Mouse (Mus musculus) embryonic facial prominence, embryonic 13.5 days (tissue): ENCODE data around the gene Sh3pxd2b. TPM values are rescaled to one million over a fixed set of nuclear protein-coding genes. Genes with fewer than 3 reads are reported as not detected.

ENCODE experiments used
- ATAC-seq: fragments of 200-750 bp; cut with Nextera tagmentation; 2 replicates; pipeline ENCODE4 v1.8.0; 2017; ENCODE audit warnings: low read depth; ENCODE audit not compliant: insufficient number of reproducible peaks, insufficient read depth, low FRiP score, low TSS enrichment
- H3K27ac ChIP-seq: fragments of 300-500 bp; sonication (generic); 2 replicates; pipeline ENCODE4 v1.5.1; 2015; ENCODE audit warnings: moderate library complexity, mild to moderate bottlenecking, inconsistent platforms
- H3K27me3 ChIP-seq: fragments of 300-500 bp; sonication (generic); 2 replicates; pipeline ENCODE4 v1.6.1; 2015; ENCODE audit warnings: mild to moderate bottlenecking, inconsistent platforms
- H3K36me3 ChIP-seq: fragments of 300-500 bp; sonication (generic); 2 replicates; pipeline ENCODE4 v1.6.1; 2015; ENCODE audit warnings: mild to moderate bottlenecking, inconsistent platforms
- H3K4me1 ChIP-seq: fragments of 300-500 bp; sonication (generic); 2 replicates; pipeline ENCODE4 v1.6.1; 2015; ENCODE audit warnings: inconsistent platforms
- H3K4me2 ChIP-seq: fragments of 300-500 bp; sonication (generic); 2 replicates; pipeline ENCODE4 v1.6.1; 2015; ENCODE audit warnings: moderate library complexity, mild to moderate bottlenecking, inconsistent platforms
- H3K4me3 ChIP-seq: fragments of 300-500 bp; sonication (generic); 2 replicates; pipeline ENCODE4 v1.5.1; 2015; ENCODE audit warnings: mild to moderate bottlenecking, inconsistent platforms
- H3K9ac ChIP-seq: fragments of 300-500 bp; sonication (generic); 2 replicates; pipeline ENCODE4 v1.6.1; 2015; ENCODE audit warnings: mild to moderate bottlenecking, inconsistent platforms
- H3K9me3 ChIP-seq: fragments of 300-500 bp; sonication (generic); 2 replicates; pipeline ENCODE4 v1.6.1; 2016; ENCODE audit warnings: inconsistent platforms
- WGBS: fragments of 180-500 bp; shearing (Covaris S2); methylation state at CpG from one replicate; pipeline ENCODE4 v1.1.7; 2015; ENCODE audit warnings: mixed read lengths; 5-methylcytosine and 5-hydroxymethylcytosine counted together
- polyA plus RNA-seq: library from polyadenylated mRNA; unstranded; fragments of >200 nt; fragmentation: Nextera tagmentation; extraction: Ambion mirVana; gene quantifications from 2 replicates; pipeline ENCODE4 v1.2.1, GENCODE M21; 2015

Sh3pxd2b gene
- polyA plus RNA-seq, 1 experiment from 2014 or later, result 29.4 TPM

- WGBS, result 85% methylated on average over 1 of the region's 1 CpGs
- no peaks in the 10 kb centered on the region for H3K27me3 ChIP-seq
Observed at GRCm38 (mm10) chr11:32445135-32445534, 97.5 kb downstream of the Sh3pxd2b start.

GRCm38 (mm10) chr11:32445637-32446226, 98.1 kb downstream of the Sh3pxd2b start:
- no peak overlapping the region for H3K27ac ChIP-seq
- 71% methylated on average over 6 of the region's 6 CpGs for WGBS
- H3K36me3 ChIP-seq, result no peaks in the 10 kb centered on the region
- ATAC-seq, result no peak
- no peak overlapping the region for H3K4me2 ChIP-seq
- H3K9me3 ChIP-seq, result no peaks in the 10 kb centered on the region
- no peak overlapping the region for H3K4me3 ChIP-seq
- no peaks in the 10 kb centered on the region for H3K27me3 ChIP-seq
- no peak overlapping the region for H3K9ac ChIP-seq
- H3K4me1 ChIP-seq, result peaks cover 3% of the 10 kb centered on the region; the same call in 1 of the 2 replicates

More at GRCm38 (mm10) chr11:32445135-32445534, 97.5 kb downstream of the Sh3pxd2b start:
- H3K4me2 ChIP-seq, result no peak overlapping the region
- H3K4me1 ChIP-seq, result no peaks in the 10 kb centered on the region
- no peak overlapping the region for H3K9ac ChIP-seq
- no peak overlapping the region for H3K27ac ChIP-seq
- ATAC-seq, result no peak
- no peaks in the 10 kb centered on the region for H3K36me3 ChIP-seq
- H3K9me3 ChIP-seq, result no peaks in the 10 kb centered on the region
- no peak overlapping the region for H3K4me3 ChIP-seq

GRCm38 (mm10) chr11:32450216-32450615, 102.6 kb downstream of the Sh3pxd2b start:
- Histone ChIP-seq H3K9me3 (no peaks in the 10 kb centered on the region), H3K4me3 (no peak overlapping the region), H3K36me3 (no peaks in the 10 kb centered on the region), H3K4me1 (peaks cover 31% of the 10 kb centered on the region), H3K9ac (no peak overlapping the region), H3K4me2 (no peak overlapping the region), H3K27me3 (no peaks in the 10 kb centered on the region), H3K27ac (no peak overlapping the region)
- ATAC-seq, result no peak
- 0% methylated on average over 1 of the region's 1 CpGs for WGBS

- Histone ChIP-seq H3K9me3 (no peaks in the 10 kb centered on the region), H3K4me2 (no peak overlapping the region), H3K27me3 (no peaks in the 10 kb centered on the region), H3K36me3 (no peaks in the 10 kb centered on the region), H3K9ac (no peak overlapping the region), H3K4me3 (no peak overlapping the region), H3K27ac (0 out of 2 replicates have a peak overlapping the region, but pooled peaks have one; percentile 1), H3K4me1 (peaks cover 31% of the 10 kb centered on the region)
- ATAC-seq, result no peak
- 86% methylated on average over 6 of the region's 6 CpGs for WGBS
Observed at GRCm38 (mm10) chr11:32451306-32451705, 103.7 kb downstream of the Sh3pxd2b start.

- Histone ChIP-seq H3K9ac (no peak overlapping the region), H3K27me3 (no peaks in the 10 kb centered on the region), H3K4me1 (peaks cover 31% of the 10 kb centered on the region), H3K9me3 (no peaks in the 10 kb centered on the region), H3K36me3 (no peaks in the 10 kb centered on the region), H3K27ac (0 out of 2 replicates have a peak overlapping the region, but pooled peaks have one; percentile 16), H3K4me3 (no peak overlapping the region), H3K4me2 (no peak overlapping the region)
- WGBS, result 86% methylated on average over 4 of the region's 4 CpGs
- ATAC-seq, result no peak
Observed at GRCm38 (mm10) chr11:32452745-32453144, 105.1 kb downstream of the Sh3pxd2b start.

GRCm38 (mm10) chr11:32453353-32453915, 105.8 kb downstream of the Sh3pxd2b start:
- Histone ChIP-seq H3K27ac (peak overlapping the region; percentile 98), H3K4me1 (peaks cover 31% of the 10 kb centered on the region), H3K9me3 (no peaks in the 10 kb centered on the region), H3K36me3 (no peaks in the 10 kb centered on the region), H3K4me2 (peak overlapping the region; percentile 77), H3K4me3 (no peak overlapping the region), H3K27me3 (no peaks in the 10 kb centered on the region), H3K9ac (0 out of 2 replicates have a peak overlapping the region, but pooled peaks have one; percentile 36)
- ATAC-seq, result no peak
- WGBS, result 23% methylated on average over 8 of the region's 8 CpGs

GRCm38 (mm10) chr11:32454231-32454799, 106.7 kb downstream of the Sh3pxd2b start:
- WGBS, result 3% methylated on average over 19 of the region's 19 CpGs
- Histone ChIP-seq H3K4me2 (peak overlapping the region; percentile 77), H3K9ac (peak overlapping the region; percentile 95), H3K4me1 (peaks cover 31% of the 10 kb centered on the region), H3K27ac (peak overlapping the region; percentile 98), H3K9me3 (no peaks in the 10 kb centered on the region), H3K4me3 (peak overlapping the region; percentile 90), H3K36me3 (no peaks in the 10 kb centered on the region), H3K27me3 (no peaks in the 10 kb centered on the region)
- ATAC-seq, result no peak; the same call in 1 of the 2 replicates

- Histone ChIP-seq H3K9ac (peak within 1 kb of the TSS; percentile 95), H3K4me2 (peak within 1 kb of the TSS; percentile 77), H3K4me1 (peaks cover 31% of the 10 kb centered on the region), H3K36me3 (no peaks in the 10 kb centered on the region), H3K9me3 (no peaks in the 10 kb centered on the region), H3K27ac (peak within 1 kb of the TSS; percentile 98), H3K4me3 (peak within 1 kb of the TSS; percentile 90), H3K27me3 (no peaks in the 10 kb centered on the region)
- peak; percentile 96 for ATAC-seq
- WGBS, result under 1% methylated on average over 50 of the region's 86 CpGs
Observed at GRCm38 (mm10) chr11:32454800-32455506, 107.3 kb downstream of the Sh3pxd2b start, which contains the start of gene Ubtd2. Gene Ubtd2, plus strand, starts transcription at chr11:32455370.

GRCm38 (mm10) chr11:32455507-32456141, 108.0 kb downstream of the Sh3pxd2b start:
- under 1% methylated on average over 50 of the region's 58 CpGs for WGBS
- no peaks in the 10 kb centered on the region for H3K27me3 ChIP-seq
- peak; percentile 39 for ATAC-seq
- peak overlapping the region; percentile 95 for H3K9ac ChIP-seq
- peak overlapping the region; percentile 90 for H3K4me3 ChIP-seq
- no peaks in the 10 kb centered on the region for H3K9me3 ChIP-seq
- peak overlapping the region; percentile 77 for H3K4me2 ChIP-seq
- H3K27ac ChIP-seq, result peak overlapping the region; percentile 98
- H3K36me3 ChIP-seq, result no peaks in the 10 kb centered on the region
- H3K4me1 ChIP-seq, result peaks cover 28% of the 10 kb centered on the region

- peak overlapping the region; percentile 90 for H3K4me3 ChIP-seq
- H3K4me1 ChIP-seq, result peaks cover 23% of the 10 kb centered on the region
- H3K27me3 ChIP-seq, result no peaks in the 10 kb centered on the region
- H3K36me3 ChIP-seq, result no peaks in the 10 kb centered on the region
- no peaks in the 10 kb centered on the region for H3K9me3 ChIP-seq
- peak overlapping the region; percentile 95 for H3K9ac ChIP-seq
- peak overlapping the region; percentile 77 for H3K4me2 ChIP-seq
- 4% methylated on average over 6 of the region's 6 CpGs for WGBS
- H3K27ac ChIP-seq, result peak overlapping the region; percentile 98; the same call in 1 of the 2 replicates
- no peak for ATAC-seq
Observed at GRCm38 (mm10) chr11:32456356-32456755, 108.7 kb downstream of the Sh3pxd2b start.

GRCm38 (mm10) chr11:32464282-32464681, 116.7 kb downstream of the Sh3pxd2b start:
- 53% methylated on average over 2 of the region's 2 CpGs for WGBS
- Histone ChIP-seq H3K4me1 (peaks cover 18% of the 10 kb centered on the region), H3K9me3 (no peaks in the 10 kb centered on the region), H3K9ac (no peak overlapping the region), H3K36me3 (0 out of 2 replicates have a peak, but pooled peaks cover 4% of the 10 kb centered on the region), H3K27me3 (no peaks in the 10 kb centered on the region), H3K4me3 (no peak overlapping the region), H3K27ac (no peak overlapping the region), H3K4me2 (no peak overlapping the region)
- ATAC-seq, result no peak
